Mouse (Mus musculus): Measurements from ENCODE around the gene Mtln. TPM values are rescaled to one million over a fixed set of nuclear protein-coding genes. Genes with fewer than 3 reads are reported as not detected.

Mtln gene
- 31.9 and 38.3 TPM in 2 replicates for polyA plus RNA-seq (2015; fragmentation: Nextera tagmentation; extraction: Ambion mirVana)

GRCm38 (mm10) chr2:127791919-127792603 lies at the start of gene Mtln:
Gene Mtln (minus strand): TSS chr2:127792488.
- no peaks in the 10 kb centered on the region for H3K27me3 ChIP-seq
- peak within 1 kb of the TSS; percentile 80 for H3K4me3 ChIP-seq
- peak within 1 kb of the TSS; percentile 91 for H3K27ac ChIP-seq (replicated peaks)
- H3K9me3 ChIP-seq: no peaks in the 10 kb centered on the region
- peaks cover 30% of the 10 kb centered on the region for H3K4me1 ChIP-seq (replicated peaks)
- ATAC-seq (ENCODE audit: low read depth): peak; percentile 96
- no peaks in the 10 kb centered on the region for H3K36me3 ChIP-seq
- peak within 1 kb of the TSS; percentile 74 for H3K4me2 ChIP-seq
- H3K9ac ChIP-seq: peak within 1 kb of the TSS; percentile 82
- WGBS: 2% methylated on average over 37 of the region's 37 CpGs

GRCm38 (mm10) chr2:127841402-127841801 lies 49.1 kb upstream of the Mtln start:
- Histone ChIP-seq H3K27me3 (peaks cover 36% of the 10 kb centered on the region), H3K27ac (replicated peaks) (no peak overlapping the region), H3K4me3 (no peak overlapping the region), H3K4me1 (replicated peaks) (no peaks in the 10 kb centered on the region), H3K9ac (no peak overlapping the region), H3K4me2 (no peak overlapping the region), H3K9me3 (no peaks in the 10 kb centered on the region), H3K36me3 (no peaks in the 10 kb centered on the region)
- WGBS: 83% methylated on average over 1 of the region's 1 CpGs
- ATAC-seq (ENCODE audit: low read depth): no peak

- Histone ChIP-seq H3K4me2 (no peak overlapping the region), H3K4me3 (no peak overlapping the region), H3K9ac (no peak overlapping the region), H3K4me1 (replicated peaks) (no peaks in the 10 kb centered on the region), H3K36me3 (no peaks in the 10 kb centered on the region), H3K27ac (replicated peaks) (no peak overlapping the region), H3K27me3 (peaks cover 38% of the 10 kb centered on the region), H3K9me3 (no peaks in the 10 kb centered on the region)
- 21% methylated on average over 11 of the region's 11 CpGs for WGBS
- ATAC-seq (ENCODE audit: low read depth): no peak
Observed at GRCm38 (mm10) chr2:127839425-127839824, 47.1 kb upstream of the Mtln start.

- H3K27me3 ChIP-seq: peaks cover 38% of the 10 kb centered on the region
- ATAC-seq (ENCODE audit: low read depth): no peak
- H3K36me3 ChIP-seq: no peaks in the 10 kb centered on the region
- WGBS: 73% methylated on average over 7 of the region's 7 CpGs
- no peak within 1 kb of the TSS for H3K4me2 ChIP-seq
- H3K4me1 ChIP-seq (replicated peaks): no peaks in the 10 kb centered on the region
- H3K27ac ChIP-seq (replicated peaks): no peak within 1 kb of the TSS
- no peak within 1 kb of the TSS for H3K9ac ChIP-seq
- no peak within 1 kb of the TSS for H3K4me3 ChIP-seq
- H3K9me3 ChIP-seq: no peaks in the 10 kb centered on the region
Observed at GRCm38 (mm10) chr2:127838576-127838975, 46.3 kb upstream of the Mtln start, which contains the start of gene Acoxl. Gene Acoxl (plus strand): TSS chr2:127838876.

DNA sequence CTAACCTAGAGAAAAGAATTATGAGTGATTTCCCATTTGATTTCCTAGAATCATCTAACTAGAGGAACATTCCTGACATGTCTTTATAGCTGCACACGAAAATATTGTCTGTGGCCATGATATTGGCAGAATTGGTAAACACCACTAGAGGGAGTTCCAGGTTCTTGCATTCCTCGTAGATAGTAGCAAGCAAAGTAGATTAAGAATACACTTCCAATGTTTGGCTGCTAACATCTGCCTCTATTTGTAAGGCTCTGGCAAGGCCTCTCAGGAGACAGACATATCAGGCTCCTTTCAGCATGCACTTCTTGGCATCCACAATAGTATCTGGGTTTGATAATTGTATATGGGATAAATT lies 40.5 kb upstream of the Mtln start:
- Histone ChIP-seq H3K4me2 (no peak overlapping the region), H3K27me3 (peaks cover 13% of the 10 kb centered on the region), H3K9ac (no peak overlapping the region), H3K27ac (replicated peaks) (no peak overlapping the region), H3K4me1 (replicated peaks) (peaks cover 12% of the 10 kb centered on the region), H3K9me3 (no peaks in the 10 kb centered on the region), H3K36me3 (no peaks in the 10 kb centered on the region), H3K4me3 (no peak overlapping the region)
- WGBS: 24% methylated on average over 2 of the region's 2 CpGs
- no peak for ATAC-seq (ENCODE audit: low read depth)

DNA sequence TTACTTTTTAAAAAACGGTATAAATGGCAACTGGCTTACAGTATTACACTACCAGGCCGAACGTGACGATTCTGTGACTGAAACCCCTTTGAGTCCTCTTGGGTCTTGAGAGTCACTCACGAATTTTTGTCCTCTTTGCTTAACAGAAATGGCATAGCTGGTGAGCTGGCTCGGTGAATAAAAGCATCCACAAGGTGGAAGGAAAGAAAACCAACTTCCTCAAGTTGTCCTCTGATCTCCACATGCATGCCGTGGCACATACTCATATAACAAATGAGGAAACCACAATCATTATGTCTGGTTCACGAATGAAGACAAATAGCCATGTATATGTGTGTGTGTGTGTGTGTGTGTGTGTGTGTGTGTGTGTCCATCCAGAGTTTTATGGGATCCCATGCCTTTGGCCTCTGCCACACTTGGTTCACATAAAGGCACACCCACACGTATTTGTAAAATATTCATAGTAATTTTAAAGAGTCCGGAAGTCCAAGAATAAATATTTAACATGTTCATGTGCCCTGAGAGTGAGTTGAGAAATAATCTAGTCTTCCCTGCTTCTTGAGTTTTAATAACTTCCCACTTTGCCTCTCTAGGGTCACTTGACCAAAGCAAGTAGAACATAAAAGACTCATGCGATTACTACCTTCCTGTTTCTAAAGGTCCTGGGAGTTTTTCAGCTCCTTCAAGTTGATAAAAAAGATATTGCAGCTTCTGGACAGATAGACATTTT lies 40.0 kb upstream of the Mtln start:
- no peaks in the 10 kb centered on the region for H3K9me3 ChIP-seq
- no peak overlapping the region for H3K27ac ChIP-seq (replicated peaks)
- H3K4me1 ChIP-seq (replicated peaks): peaks cover 12% of the 10 kb centered on the region
- WGBS: 40% methylated on average over 11 of the region's 11 CpGs
- peak overlapping the region; percentile 57 for H3K4me3 ChIP-seq
- peak; percentile 67 for ATAC-seq (ENCODE audit: low read depth)
- peaks cover 8% of the 10 kb centered on the region for H3K27me3 ChIP-seq
- H3K4me2 ChIP-seq: peak overlapping the region; percentile 87
- H3K9ac ChIP-seq: peak overlapping the region; percentile 66
- H3K36me3 ChIP-seq: no peaks in the 10 kb centered on the region

DNA sequence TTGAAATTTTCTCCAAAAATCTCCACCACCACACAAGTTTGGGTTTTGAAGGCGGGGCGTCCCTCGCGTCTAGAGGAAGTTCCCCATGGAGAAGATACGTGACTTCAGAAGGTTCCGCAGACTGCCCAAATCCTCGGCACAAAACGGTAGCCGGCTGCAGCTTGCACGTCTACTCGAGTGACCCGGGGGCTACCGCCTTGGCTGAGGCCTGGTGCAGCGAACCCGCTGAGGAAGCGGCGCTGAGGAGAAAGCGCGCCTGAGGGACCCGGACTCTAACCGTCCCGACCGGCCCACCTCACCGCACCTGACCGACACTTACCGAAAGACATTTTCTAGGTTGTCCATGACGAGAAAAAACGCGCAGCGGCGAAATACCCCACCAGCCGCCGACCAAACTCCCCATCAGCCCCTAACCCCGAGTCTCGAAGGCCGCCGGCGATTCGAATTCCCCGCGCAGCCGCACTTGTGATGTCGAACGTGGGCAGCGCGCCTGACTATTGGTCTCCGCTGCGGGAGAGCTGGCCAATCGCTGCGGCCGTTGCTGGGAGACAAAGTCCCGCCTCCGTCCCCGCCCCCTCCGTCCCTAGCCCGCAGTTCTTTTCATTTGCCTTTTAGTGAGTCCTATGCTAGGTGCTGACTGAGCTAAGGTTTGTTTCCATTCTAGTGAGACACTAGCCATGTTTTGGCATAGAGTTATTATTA lies 39.3 kb upstream of the Mtln start, which contains the start of gene Bub1:
Gene Bub1, minus strand, starts transcription at position 465 of the 702 bp plus-strand sequence.
- Histone ChIP-seq H3K27me3 (peaks cover 3% of the 10 kb centered on the region; the same call in 1 of the 2 replicates), H3K9ac (peak within 1 kb of the TSS; percentile 66), H3K27ac (replicated peaks) (no peak within 1 kb of the TSS), H3K4me3 (peak within 1 kb of the TSS; percentile 57), H3K36me3 (no peaks in the 10 kb centered on the region), H3K4me1 (replicated peaks) (peaks cover 12% of the 10 kb centered on the region), H3K9me3 (no peaks in the 10 kb centered on the region), H3K4me2 (peak within 1 kb of the TSS; percentile 87)
- peak; percentile 100 for ATAC-seq (ENCODE audit: low read depth)
- WGBS: under 1% methylated on average over 56 of the region's 56 CpGs

GRCm38 (mm10) chr2:127789651-127790270 lies 2.5 kb downstream of the Mtln start:
- ATAC-seq (ENCODE audit: low read depth): no peak
- Histone ChIP-seq H3K4me1 (replicated peaks) (peaks cover 30% of the 10 kb centered on the region), H3K27me3 (no peaks in the 10 kb centered on the region), H3K4me2 (peak overlapping the region; percentile 78), H3K9ac (0 out of 2 replicates have a peak overlapping the region, but pooled peaks have one; percentile 75), H3K27ac (replicated peaks) (no peak overlapping the region), H3K4me3 (peak overlapping the region; percentile 72), H3K36me3 (no peaks in the 10 kb centered on the region), H3K9me3 (no peaks in the 10 kb centered on the region)
- WGBS: 18% methylated on average over 9 of the region's 9 CpGs

DNA sequence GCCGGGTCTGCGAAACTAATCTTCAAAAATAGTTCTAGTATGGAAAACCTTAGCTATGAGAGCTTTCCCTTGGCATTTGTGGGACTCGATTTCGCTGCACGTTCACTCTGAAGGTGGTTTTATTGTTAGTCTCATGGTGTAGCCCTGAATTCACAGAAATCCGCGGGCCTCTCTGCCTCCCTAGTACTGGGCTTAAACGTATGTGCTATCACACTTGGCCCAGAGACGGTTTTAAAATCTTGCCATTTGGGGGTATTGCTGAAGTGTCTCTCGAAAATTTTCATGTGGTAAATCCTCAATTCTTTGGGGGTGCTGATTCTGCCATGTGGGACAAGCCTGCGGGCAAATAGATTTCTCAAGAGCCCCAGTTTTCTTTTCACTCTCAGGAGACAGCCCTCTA lies 3.1 kb downstream of the Mtln start:
- peak overlapping the region; percentile 46 for H3K27ac ChIP-seq (replicated peaks)
- WGBS: 6% methylated on average over 11 of the region's 11 CpGs

GRCm38 (mm10) chr2:127788440-127789116 lies 3.7 kb downstream of the Mtln start, which contains the start of gene Nphp1:
Gene Nphp1 (minus strand): TSS chr2:127788897.
- H3K36me3 ChIP-seq: no peaks in the 10 kb centered on the region
- peak within 1 kb of the TSS; percentile 78 for H3K4me2 ChIP-seq
- peaks cover 30% of the 10 kb centered on the region for H3K4me1 ChIP-seq (replicated peaks)
- peak; percentile 66 for ATAC-seq (ENCODE audit: low read depth)
- H3K9ac ChIP-seq: peak within 1 kb of the TSS; percentile 75
- peak within 1 kb of the TSS; percentile 46 for H3K27ac ChIP-seq (replicated peaks)
- under 1% methylated on average over 40 of the region's 40 CpGs for WGBS
- peak within 1 kb of the TSS; percentile 72 for H3K4me3 ChIP-seq
- H3K27me3 ChIP-seq: no peaks in the 10 kb centered on the region
- no peaks in the 10 kb centered on the region for H3K9me3 ChIP-seq

More for the DNA sequence above, 3.1 kb downstream of the Mtln start:
- Histone ChIP-seq H3K27me3 (no peaks in the 10 kb centered on the region), H3K4me1 (replicated peaks) (peaks cover 30% of the 10 kb centered on the region), H3K4me3 (peak overlapping the region; percentile 72), H3K36me3 (no peaks in the 10 kb centered on the region), H3K9ac (peak overlapping the region; percentile 75), H3K9me3 (no peaks in the 10 kb centered on the region), H3K4me2 (peak overlapping the region; percentile 78)
- no peak; the same call in 1 of the 2 replicates for ATAC-seq (ENCODE audit: low read depth)

- ATAC-seq (ENCODE audit: low read depth): no peak
- Histone ChIP-seq H3K9ac (no peak overlapping the region), H3K27me3 (no peaks in the 10 kb centered on the region), H3K9me3 (no peaks in the 10 kb centered on the region), H3K27ac (replicated peaks) (no peak overlapping the region), H3K36me3 (no peaks in the 10 kb centered on the region), H3K4me1 (replicated peaks) (peaks cover 30% of the 10 kb centered on the region), H3K4me2 (no peak overlapping the region), H3K4me3 (no peak overlapping the region)
- WGBS: 96% methylated on average over 5 of the region's 5 CpGs
Observed at GRCm38 (mm10) chr2:127787226-127787625, 5.1 kb downstream of the Mtln start.
